Mouse (Mus musculus): Measurements from ENCODE around the gene Qtrt1. TPM values are rescaled to one million over a fixed set of nuclear protein-coding genes. Genes with fewer than 3 reads are reported as not detected.

Qtrt1 gene
- 20.1 and 20.7 TPM in 2 replicates for polyA plus RNA-seq (2012; ENCODE audit: insufficient read depth, low replicate concordance)

DNA sequence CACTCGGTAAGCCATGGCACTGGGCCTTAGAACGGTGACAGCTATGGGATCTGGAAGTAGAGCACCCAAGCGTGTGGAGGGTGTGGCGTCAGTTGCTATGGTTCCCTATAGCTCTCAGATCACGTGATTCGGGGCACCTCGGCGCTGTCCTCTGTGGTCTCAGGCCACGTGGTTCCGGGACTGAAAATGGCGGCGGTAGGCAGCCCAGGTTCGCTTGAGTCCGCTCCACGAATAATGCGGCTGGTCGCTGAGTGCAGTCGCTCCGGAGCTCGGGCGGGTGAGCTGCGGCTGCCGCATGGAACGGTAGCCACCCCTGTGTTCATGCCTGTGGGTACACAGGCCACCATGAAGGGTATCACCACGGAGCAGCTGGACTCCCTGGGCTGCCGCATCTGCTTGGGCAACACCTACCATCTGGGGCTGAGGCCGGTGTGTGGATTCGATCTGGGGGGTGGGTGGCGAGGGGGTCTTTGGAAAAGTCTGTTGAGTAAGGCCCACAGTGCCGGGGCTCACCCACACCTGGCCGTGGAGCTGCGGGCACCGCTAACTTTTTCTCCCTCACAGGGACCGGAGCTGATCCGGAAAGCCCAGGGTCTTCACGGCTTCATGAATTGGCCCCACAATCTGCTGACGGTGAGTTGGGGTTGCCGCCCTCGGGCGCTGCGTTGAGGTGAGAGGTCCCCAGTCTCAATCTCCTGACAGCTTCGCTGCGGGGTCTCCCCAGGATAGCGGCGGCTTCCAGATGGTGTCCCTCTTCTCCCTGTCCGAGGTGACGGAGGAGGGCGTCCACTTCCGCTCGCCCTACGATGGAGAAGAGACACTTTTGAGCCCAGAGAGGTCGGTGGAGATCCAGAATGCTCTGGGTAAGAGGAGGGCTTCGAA, at the start of gene Qtrt1:
Gene Qtrt1, plus strand, starts transcription at position 169 of the 882 bp plus-strand sequence.
- peaks cover 47% of the 10 kb centered on the region for H3K4me1 ChIP-seq

DNA sequence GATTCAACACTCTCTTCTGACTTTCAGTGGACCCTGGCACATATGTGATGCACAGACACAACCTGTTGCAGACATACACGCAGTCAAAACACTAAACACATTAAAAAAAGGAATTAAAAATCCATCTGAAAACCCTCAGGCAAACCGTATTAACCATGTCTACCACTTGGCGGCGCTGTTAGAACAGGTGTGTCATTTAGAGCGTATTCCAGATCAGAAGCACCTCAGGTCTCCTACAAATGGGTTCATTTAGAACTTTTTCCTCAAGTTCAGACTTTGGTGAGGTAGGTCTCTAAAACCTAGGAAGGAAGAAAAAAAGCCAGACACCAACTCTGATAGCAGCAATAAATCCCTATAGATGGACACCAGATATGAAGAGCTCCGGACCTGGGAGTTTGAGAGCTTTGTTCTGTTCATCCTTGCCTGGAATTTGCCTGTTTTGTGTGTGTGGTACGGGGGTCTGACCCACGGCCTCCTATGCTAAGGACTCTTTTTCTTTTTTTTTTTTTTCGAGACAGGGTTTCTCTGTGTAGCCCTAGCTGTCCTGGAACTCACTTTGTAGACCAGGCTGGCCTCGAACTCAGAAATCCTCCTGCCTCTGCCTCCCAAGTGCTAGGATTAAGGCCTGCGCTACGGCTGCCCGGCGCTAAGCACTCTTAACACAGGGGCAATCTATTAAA, 45.0 kb upstream of the Qtrt1 start:
- Histone ChIP-seq H3K4me3 (replicated peaks) (peak overlapping the region; percentile 94), H3K27me3 (replicated peaks) (no peaks in the 10 kb centered on the region), H3K4me1 (peaks cover 45% of the 10 kb centered on the region), H3K9me3 (no peaks in the 10 kb centered on the region), H3K36me3 (replicated peaks; ENCODE audit: low read length) (peaks cover 10% of the 10 kb centered on the region)
- TF ChIP-seq FLI1 (IDR thresholded peaks at IDR 0.05; ENCODE audit: low read length) (no peak), GATA1 (IDR thresholded peaks at IDR 0.05; ENCODE audit: borderline replicate concordance, low read length) (no peak)

More for the DNA sequence above, at the start of gene Qtrt1:
- Histone ChIP-seq H3K27me3 (replicated peaks) (no peaks in the 10 kb centered on the region), H3K4me3 (replicated peaks) (peak within 1 kb of the TSS; percentile 97), H3K9me3 (no peaks in the 10 kb centered on the region), H3K36me3 (replicated peaks; ENCODE audit: low read length) (peaks cover 32% of the 10 kb centered on the region)
- TF ChIP-seq GATA1 (IDR thresholded peaks at IDR 0.05; ENCODE audit: borderline replicate concordance, low read length) (no peak), FLI1 (IDR thresholded peaks at IDR 0.05; ENCODE audit: low read length) (no peak)

DNA sequence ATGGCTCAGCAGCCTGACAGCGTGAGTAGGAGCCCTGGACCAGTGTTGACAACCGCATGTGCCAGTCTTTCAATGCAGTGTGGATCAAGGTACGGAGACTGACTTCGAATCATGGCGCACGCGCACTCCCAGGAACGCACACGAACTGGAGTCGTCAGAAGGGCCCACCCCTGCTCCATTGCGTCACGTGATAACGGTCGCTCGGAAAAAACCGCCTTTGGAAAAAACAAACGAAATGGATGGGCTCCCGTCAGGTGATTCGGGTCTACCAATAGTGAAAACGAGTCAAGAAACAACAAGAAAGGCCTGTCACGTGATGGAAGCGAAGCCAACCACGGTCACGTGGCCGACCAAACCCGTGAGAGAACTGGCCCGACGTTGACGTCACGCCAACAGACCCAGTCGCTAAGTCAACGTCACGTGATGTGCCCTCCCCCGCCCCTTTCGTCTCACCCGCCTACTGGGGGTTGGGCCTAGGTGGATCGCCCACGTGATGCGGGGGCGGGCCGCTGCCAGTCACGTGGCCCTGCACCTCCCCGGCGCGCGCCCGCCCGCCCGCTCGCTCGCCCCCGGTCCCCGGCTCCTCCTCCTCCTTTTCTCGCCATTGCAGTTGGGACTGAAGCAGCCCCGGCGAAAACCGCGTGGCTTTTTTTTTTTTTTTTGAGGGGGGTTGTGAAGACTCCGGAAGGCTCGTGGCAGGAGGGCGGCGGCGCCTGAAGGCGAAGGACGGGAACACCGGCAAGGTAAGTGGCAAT, 44.1 kb upstream of the Qtrt1 start, which contains the start of gene Ilf3:
Gene Ilf3, plus strand, starts transcription at position 515 of the 755 bp plus-strand sequence.
- H3K4me3 ChIP-seq (replicated peaks) = peak within 1 kb of the TSS; percentile 94
- no peaks in the 10 kb centered on the region for H3K27me3 ChIP-seq (replicated peaks)
- H3K4me1 ChIP-seq = peaks cover 54% of the 10 kb centered on the region
- H3K36me3 ChIP-seq (replicated peaks; ENCODE audit: low read length) = peaks cover 18% of the 10 kb centered on the region
- H3K9me3 ChIP-seq = no peaks in the 10 kb centered on the region
- no peak for TF ChIP-seq FLI1 (IDR thresholded peaks at IDR 0.05; ENCODE audit: low read length)
- no peak for TF ChIP-seq GATA1 (IDR thresholded peaks at IDR 0.05; ENCODE audit: borderline replicate concordance, low read length)

DNA sequence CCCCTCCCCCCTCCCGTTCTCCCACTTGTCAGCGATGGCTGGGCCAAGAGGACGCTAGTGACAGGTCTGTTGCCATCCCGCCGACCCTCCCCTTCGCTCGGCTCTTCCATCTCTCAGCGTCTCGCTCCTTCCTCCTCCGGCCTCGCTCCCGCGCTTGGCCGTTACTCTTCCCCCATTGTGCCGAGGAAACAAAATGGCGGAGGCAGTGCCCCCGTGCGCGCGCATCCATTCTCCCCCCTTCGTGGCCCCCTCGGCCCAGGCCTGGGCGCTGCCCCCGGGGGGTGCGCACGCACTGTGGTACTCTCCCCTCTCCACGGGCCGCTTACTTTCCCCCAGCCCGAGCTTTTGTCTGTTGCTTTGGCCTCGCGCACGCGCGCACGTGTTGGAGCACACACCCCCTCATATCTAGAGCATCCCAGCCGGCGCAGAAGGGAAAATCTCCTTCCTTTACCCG, 43.5 kb upstream of the Qtrt1 start:
- TF ChIP-seq FLI1 (IDR thresholded peaks at IDR 0.05; ENCODE audit: low read length) (no peak), GATA1 (IDR thresholded peaks at IDR 0.05; ENCODE audit: borderline replicate concordance, low read length) (no peak)
- peaks cover 60% of the 10 kb centered on the region for H3K4me1 ChIP-seq
- peak overlapping the region; percentile 94 for H3K4me3 ChIP-seq (replicated peaks)
- no peaks in the 10 kb centered on the region for H3K27me3 ChIP-seq (replicated peaks)
- H3K36me3 ChIP-seq (replicated peaks; ENCODE audit: low read length) = peaks cover 24% of the 10 kb centered on the region
- no peaks in the 10 kb centered on the region for H3K9me3 ChIP-seq

DNA sequence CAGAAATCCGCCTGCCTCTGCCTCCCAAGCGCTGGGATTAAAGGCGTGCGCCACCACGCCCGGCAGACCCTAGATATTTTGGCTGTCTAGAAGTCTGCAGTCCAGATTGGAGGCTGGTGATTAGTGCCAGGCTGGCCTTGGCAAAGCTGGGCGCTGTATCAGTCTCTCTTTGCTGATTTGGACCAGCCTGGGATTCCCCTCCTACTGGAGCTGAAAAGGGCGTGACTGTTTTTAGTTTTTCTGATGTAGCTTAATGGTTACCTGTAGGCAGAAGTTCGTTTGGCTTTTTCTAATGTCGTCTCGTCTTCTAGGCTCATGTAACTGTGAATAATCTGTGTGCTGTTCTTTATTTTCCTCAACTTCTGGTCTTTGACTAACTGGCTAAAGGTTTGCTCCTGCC, 42.6 kb upstream of the Qtrt1 start:
- H3K36me3 ChIP-seq (replicated peaks; ENCODE audit: low read length) = peaks cover 29% of the 10 kb centered on the region
- no peak for TF ChIP-seq GATA1 (IDR thresholded peaks at IDR 0.05; ENCODE audit: borderline replicate concordance, low read length)
- no peak for TF ChIP-seq FLI1 (IDR thresholded peaks at IDR 0.05; ENCODE audit: low read length)
- H3K4me1 ChIP-seq = peaks cover 67% of the 10 kb centered on the region
- H3K4me3 ChIP-seq (replicated peaks) = peak overlapping the region; percentile 85
- no peaks in the 10 kb centered on the region for H3K9me3 ChIP-seq
- H3K27me3 ChIP-seq (replicated peaks) = no peaks in the 10 kb centered on the region

DNA sequence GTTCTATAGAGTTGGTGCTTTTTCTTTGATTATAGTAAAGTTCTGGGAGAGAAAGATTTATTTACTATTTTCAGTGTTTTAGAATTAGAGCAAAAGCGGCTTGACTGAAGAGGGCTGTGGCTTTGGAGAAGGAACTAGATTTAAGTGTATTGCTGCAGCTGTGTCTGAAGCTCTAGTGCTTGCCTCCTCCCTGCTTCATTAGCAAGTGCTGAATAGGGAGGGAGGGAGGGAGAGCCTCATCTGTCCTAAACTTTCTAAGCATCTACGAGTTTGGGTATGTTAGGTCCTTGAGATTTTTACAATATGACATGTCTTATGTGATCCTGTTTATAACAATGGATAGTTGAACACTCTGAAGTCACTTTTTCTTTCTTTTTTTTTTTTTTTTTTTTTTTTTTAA, 40.8 kb upstream of the Qtrt1 start:
- TF ChIP-seq FLI1 (IDR thresholded peaks at IDR 0.05; ENCODE audit: low read length) (no peak), GATA1 (IDR thresholded peaks at IDR 0.05; ENCODE audit: borderline replicate concordance, low read length) (no peak)
- peaks cover 80% of the 10 kb centered on the region for H3K4me1 ChIP-seq
- no peaks in the 10 kb centered on the region for H3K9me3 ChIP-seq
- peaks cover 43% of the 10 kb centered on the region for H3K36me3 ChIP-seq (replicated peaks; ENCODE audit: low read length)
- no peak overlapping the region for H3K4me3 ChIP-seq (replicated peaks)
- H3K27me3 ChIP-seq (replicated peaks) = no peaks in the 10 kb centered on the region

DNA sequence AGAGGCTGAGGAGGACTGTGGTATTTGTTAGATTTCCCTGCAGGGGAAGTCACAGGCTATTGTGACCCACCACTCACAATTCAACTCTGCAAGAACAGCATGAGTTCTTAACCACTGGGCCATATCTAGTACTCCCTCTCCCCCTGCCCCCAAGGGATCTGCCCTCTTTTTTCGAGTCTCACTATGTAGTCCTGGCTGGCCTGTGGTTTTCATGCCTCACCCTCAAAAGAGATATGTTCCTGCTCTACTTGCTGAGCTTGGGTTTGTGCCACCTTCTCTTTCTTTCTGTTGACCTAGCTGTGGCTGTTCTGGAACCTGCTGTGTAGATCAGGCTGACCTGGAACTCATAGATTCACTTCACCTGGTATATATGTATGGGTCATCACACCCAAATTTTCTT, 39.1 kb upstream of the Qtrt1 start:
- TF ChIP-seq FLI1 (IDR thresholded peaks at IDR 0.05; ENCODE audit: low read length) = no peak
- TF ChIP-seq GATA1 (IDR thresholded peaks at IDR 0.05; ENCODE audit: borderline replicate concordance, low read length) = no peak
- Histone ChIP-seq H3K9me3 (no peaks in the 10 kb centered on the region), H3K4me1 (peaks cover 79% of the 10 kb centered on the region), H3K4me3 (replicated peaks) (peak overlapping the region; percentile 56), H3K27me3 (replicated peaks) (no peaks in the 10 kb centered on the region), H3K36me3 (replicated peaks; ENCODE audit: low read length) (peaks cover 54% of the 10 kb centered on the region)

DNA sequence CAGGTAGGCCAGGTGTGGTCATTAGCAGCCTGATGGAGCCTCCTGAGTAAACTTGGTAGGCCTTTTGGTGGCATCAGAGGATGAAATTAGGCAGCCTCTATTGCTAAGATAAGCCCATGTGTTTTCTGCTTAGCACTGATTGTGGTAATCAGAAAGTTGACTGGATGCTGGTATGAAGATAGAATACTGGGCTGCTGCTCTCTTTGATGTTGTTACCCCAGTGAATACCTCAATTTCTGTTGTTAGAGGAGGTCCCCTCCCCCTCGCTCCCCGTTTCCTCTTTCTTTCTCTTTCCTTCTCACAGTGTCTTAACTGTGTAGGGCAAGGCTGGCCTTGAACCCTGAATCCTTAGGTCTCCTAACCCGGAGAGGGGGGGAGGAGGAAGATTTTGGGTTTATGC, 32.4 kb upstream of the Qtrt1 start:
- H3K9me3 ChIP-seq = no peaks in the 10 kb centered on the region
- peaks cover 76% of the 10 kb centered on the region for H3K36me3 ChIP-seq (replicated peaks; ENCODE audit: low read length)
- peaks cover 68% of the 10 kb centered on the region for H3K4me1 ChIP-seq

DNA sequence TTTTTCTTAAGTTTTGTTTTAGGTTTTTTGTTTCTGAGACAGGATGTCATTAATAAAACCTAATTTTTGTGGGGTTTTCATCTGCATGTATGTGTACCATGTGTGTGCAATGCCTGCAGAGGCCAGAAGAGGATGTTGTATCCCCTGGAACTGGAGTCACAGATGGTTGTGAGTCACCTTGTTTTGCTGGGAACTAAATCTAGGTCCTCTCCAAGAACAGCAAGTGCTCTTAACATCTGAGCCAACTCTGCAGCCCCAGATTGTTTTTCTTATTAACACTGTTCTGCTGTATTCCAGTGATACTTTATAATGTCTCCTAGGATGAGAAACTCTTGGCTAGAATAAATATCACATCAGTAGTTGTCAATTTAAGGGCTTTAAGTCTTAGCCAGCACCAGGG, 30.8 kb upstream of the Qtrt1 start:
- peaks cover 71% of the 10 kb centered on the region for H3K4me1 ChIP-seq
- TF ChIP-seq FLI1 (IDR thresholded peaks at IDR 0.05; ENCODE audit: low read length) = no peak
- TF ChIP-seq GATA1 (IDR thresholded peaks at IDR 0.05; ENCODE audit: borderline replicate concordance, low read length) = no peak
- peaks cover 68% of the 10 kb centered on the region for H3K36me3 ChIP-seq (replicated peaks; ENCODE audit: low read length)
- no peaks in the 10 kb centered on the region for H3K27me3 ChIP-seq (replicated peaks)
- H3K9me3 ChIP-seq = no peaks in the 10 kb centered on the region
- no peak overlapping the region for H3K4me3 ChIP-seq (replicated peaks)

More for the DNA sequence above, 32.4 kb upstream of the Qtrt1 start:
- Histone ChIP-seq H3K27me3 (replicated peaks) (no peaks in the 10 kb centered on the region), H3K4me3 (replicated peaks) (no peak overlapping the region)
- TF ChIP-seq FLI1 (IDR thresholded peaks at IDR 0.05; ENCODE audit: low read length) (no peak), GATA1 (IDR thresholded peaks at IDR 0.05; ENCODE audit: borderline replicate concordance, low read length) (no peak)
